Mouse (Mus musculus) liver, postnatal 0 days (tissue): ENCODE measurements around the gene Pbld2. TPM values are rescaled to one million over a fixed set of nuclear protein-coding genes. Genes with fewer than 3 reads are reported as not detected.

Experiments used
- ATAC-seq: fragments of 200-750 bp; cut with Nextera tagmentation; 2 replicates; pipeline ENCODE4 v1.8.0; 2017; ENCODE audit warnings: mild to moderate bottlenecking, moderate library complexity
- DNase-seq: peaks from one replicate; pipeline ENCODE4 v3.0.0-alpha.2; 2016
- H3K27ac ChIP-seq: fragments of 300-500 bp; sonication (generic); 2 replicates; pipeline ENCODE4 v1.5.1; 2014; ENCODE audit warnings: antibody characterized with exemption, moderate library complexity, mild to moderate bottlenecking, low read depth
- H3K27me3 ChIP-seq: fragments of 300-500 bp; sonication (generic); 2 replicates; pipeline ENCODE4 v1.6.1; 2014; ENCODE audit warnings: low read length, control low read depth, mixed read lengths; ENCODE audit not compliant: insufficient read depth
- H3K36me3 ChIP-seq: fragments of 300-500 bp; sonication (generic); replicated peaks from 2 replicates; pipeline ENCODE4 v1.6.1; 2014; ENCODE audit warnings: mild to moderate bottlenecking, control low read depth, low read length, moderate library complexity, mixed read lengths; ENCODE audit not compliant: insufficient read depth
- H3K4me1 ChIP-seq: fragments of 300-500 bp; sonication (generic); 2 replicates; pipeline ENCODE4 v1.6.1; 2014; ENCODE audit warnings: antibody characterized with exemption, mild to moderate bottlenecking, control low read depth; ENCODE audit not compliant: insufficient read depth
- H3K4me2 ChIP-seq: fragments of 300-500 bp; sonication (generic); 2 replicates; pipeline ENCODE4 v1.6.1; 2014; ENCODE audit warnings: low read depth, mild to moderate bottlenecking, low read length, moderate library complexity, mixed read lengths
- H3K4me3 ChIP-seq: fragments of 300-500 bp; sonication (generic); 2 replicates; pipeline ENCODE4 v1.5.1; 2014; ENCODE audit warnings: low read depth, low read length
- H3K9ac ChIP-seq: fragments of 300-500 bp; sonication (generic); replicated peaks from 2 replicates; pipeline ENCODE4 v1.6.1; 2014; ENCODE audit warnings: mild to moderate bottlenecking, moderate library complexity
- H3K9me3 ChIP-seq: fragments of 300-500 bp; sonication (generic); 2 replicates; pipeline ENCODE4 v1.6.1; 2016; ENCODE audit warnings: mild to moderate bottlenecking, control low read depth, low read length, mixed read lengths
- CTCF ChIP-seq: sonication (generic); IDR thresholded peaks from 2 replicates; pipeline ENCODE4 v1.5.1; 2016; ENCODE audit warnings: antibody characterized with exemption, low read depth
- EP300 ChIP-seq: IDR thresholded peaks from 2 replicates; pipeline ENCODE4 v1.6.1; 2016; ENCODE audit warnings: antibody characterized with exemption, low read depth, mild to moderate bottlenecking
- WGBS: fragments of 180-500 bp; shearing (Covaris S2); extraction: QIAGEN DNeasy Blood & Tissue Kit; methylation state at CpG from one replicate; pipeline ENCODE4 v1.1.7; 2014; ENCODE audit not compliant: insufficient replicate concordance; 5-methylcytosine and 5-hydroxymethylcytosine counted together
- polyA plus RNA-seq: library from polyadenylated mRNA; unstranded; fragments of >200 nt; fragmentation: Nextera tagmentation; extraction: Ambion mirVana; gene quantifications from 2 replicates; pipeline ENCODE4 v1.2.1, GENCODE M21; 2015

The Pbld2 gene
- polyA plus RNA-seq, 1 experiment from 2014 or later, result 15.0 TPM

DNA sequence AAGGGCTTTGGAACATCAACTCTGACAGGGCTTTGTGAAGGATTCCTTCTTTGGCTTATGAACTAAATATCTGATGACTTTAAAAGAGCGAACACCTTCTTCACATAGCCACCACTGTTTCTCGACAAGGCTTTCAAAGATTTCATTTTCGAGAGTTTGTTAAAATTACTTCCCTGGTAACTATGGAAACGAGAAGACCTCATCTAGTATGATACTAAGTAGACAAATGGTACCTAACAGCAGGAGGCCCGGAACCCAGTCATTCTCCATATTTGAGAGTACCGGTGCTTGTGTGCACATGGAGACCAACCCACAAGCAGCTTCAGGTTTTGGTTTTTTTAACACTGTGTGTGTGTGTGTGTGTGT lies 2.7 kb downstream of the Pbld2 start:
- 88% methylated on average over 6 of the region's 6 CpGs for WGBS
- no peak overlapping the region for H3K4me3 ChIP-seq
- no peak for TF ChIP-seq CTCF
- TF ChIP-seq EP300, result no peak

GRCm38 (mm10) chr10:63027376-63028161 lies 3.5 kb downstream of the Pbld2 start:
- Histone ChIP-seq H3K4me3 (no peak overlapping the region), H3K27ac (no peak overlapping the region), H3K4me1 (peaks cover 11% of the 10 kb centered on the region), H3K9me3 (no peaks in the 10 kb centered on the region), H3K4me2 (no peak overlapping the region), H3K27me3 (no peaks in the 10 kb centered on the region), H3K36me3 (no peaks in the 10 kb centered on the region), H3K9ac (no peak overlapping the region)
- DNase-seq (no peak), ATAC-seq (no peak)
- 85% methylated on average over 10 of the region's 10 CpGs for WGBS
- TF ChIP-seq CTCF (no peak), EP300 (no peak)

More for the DNA sequence above, 2.7 kb downstream of the Pbld2 start:
- DNase-seq (no peak), ATAC-seq (no peak)
- Histone ChIP-seq H3K36me3 (no peaks in the 10 kb centered on the region), H3K4me2 (no peak overlapping the region), H3K27me3 (no peaks in the 10 kb centered on the region), H3K4me1 (peaks cover 14% of the 10 kb centered on the region), H3K9me3 (no peaks in the 10 kb centered on the region), H3K27ac (no peak overlapping the region), H3K9ac (no peak overlapping the region)

- no peaks in the 10 kb centered on the region for H3K9me3 ChIP-seq
- peaks cover 11% of the 10 kb centered on the region for H3K4me1 ChIP-seq
- no peaks in the 10 kb centered on the region for H3K36me3 ChIP-seq
- no peak overlapping the region for H3K4me3 ChIP-seq
- H3K27ac ChIP-seq, result no peak overlapping the region
- no peak for ATAC-seq
- no peak overlapping the region for H3K9ac ChIP-seq
- H3K27me3 ChIP-seq, result no peaks in the 10 kb centered on the region
- TF ChIP-seq EP300 (no peak), CTCF (no peak)
- H3K4me2 ChIP-seq, result no peak overlapping the region
- DNase-seq, result no peak
- WGBS, result 89% methylated on average over 4 of the region's 4 CpGs
Observed at GRCm38 (mm10) chr10:63028396-63028795, 4.3 kb downstream of the Pbld2 start.

DNA sequence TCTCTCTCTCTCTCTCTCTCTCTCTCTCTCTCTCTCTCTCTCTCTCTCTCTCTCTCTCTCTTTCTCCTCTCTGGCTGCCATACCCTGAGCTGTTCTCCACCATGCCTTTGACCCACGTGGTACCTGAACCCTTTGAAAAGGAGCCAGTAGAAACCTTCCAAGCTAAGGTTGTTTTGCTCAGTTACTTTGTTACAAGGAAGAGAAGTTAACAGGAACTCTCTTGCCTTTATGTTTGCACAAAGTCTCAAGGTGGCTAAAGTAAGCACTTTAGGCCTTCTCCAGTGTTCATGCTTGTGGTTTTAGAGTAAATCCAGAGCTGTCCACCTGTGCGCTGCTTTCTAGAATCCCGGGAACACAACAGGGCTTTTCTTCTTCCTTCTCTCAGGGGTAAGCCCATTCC lies 8.2 kb downstream of the Pbld2 start:
- Histone ChIP-seq H3K9me3 (no peaks in the 10 kb centered on the region), H3K4me3 (no peak overlapping the region), H3K36me3 (no peaks in the 10 kb centered on the region), H3K9ac (no peak overlapping the region), H3K27ac (no peak overlapping the region), H3K27me3 (no peaks in the 10 kb centered on the region), H3K4me2 (no peak overlapping the region), H3K4me1 (no peaks in the 10 kb centered on the region)
- ATAC-seq, result no peak
- DNase-seq, result no peak
- TF ChIP-seq EP300 (no peak), CTCF (no peak)
- 71% methylated on average over 3 of the region's 3 CpGs for WGBS

GRCm38 (mm10) chr10:63032956-63033355 lies 8.8 kb downstream of the Pbld2 start:
- Histone ChIP-seq H3K9ac (no peak overlapping the region), H3K4me2 (no peak overlapping the region), H3K27me3 (no peaks in the 10 kb centered on the region), H3K36me3 (no peaks in the 10 kb centered on the region), H3K4me3 (no peak overlapping the region), H3K27ac (no peak overlapping the region), H3K9me3 (no peaks in the 10 kb centered on the region), H3K4me1 (no peaks in the 10 kb centered on the region)
- no peak for DNase-seq
- no peak for TF ChIP-seq EP300
- no peak for TF ChIP-seq CTCF
- ATAC-seq, result no peak
- 64% methylated on average over 3 of the region's 3 CpGs for WGBS

- ATAC-seq (peak; percentile 59; the same call in 1 of the 2 replicates), DNase-seq (no peak)
- Histone ChIP-seq H3K9ac (no peak overlapping the region), H3K36me3 (no peaks in the 10 kb centered on the region), H3K4me1 (no peaks in the 10 kb centered on the region), H3K4me3 (peak overlapping the region; percentile 13; the same call in 1 of the 2 replicates), H3K27ac (peak overlapping the region; percentile 48), H3K9me3 (no peaks in the 10 kb centered on the region), H3K27me3 (no peaks in the 10 kb centered on the region), H3K4me2 (peak overlapping the region; percentile 44)
- 70% methylated on average over 11 of the region's 14 CpGs for WGBS
- TF ChIP-seq CTCF, result no peak
- no peak for TF ChIP-seq EP300
Observed at GRCm38 (mm10) chr10:63038571-63039320, 14.6 kb downstream of the Pbld2 start.
